Mouse (Mus musculus) myocyte (in vitro differentiated cells): ENCODE results near the gene Ttc33. TPM values are rescaled to one million over a fixed set of nuclear protein-coding genes. Genes with fewer than 3 reads are reported as not detected.

Experiments used
- H3K27me3 ChIP-seq: one replicate; pipeline ENCODE4 v1.6.1; 2011; ENCODE audit not compliant: control insufficient read depth, insufficient read depth, insufficient read length
- H3K36me3 ChIP-seq: one replicate; pipeline ENCODE4 v1.6.1; 2011; ENCODE audit not compliant: control insufficient read depth, insufficient read depth
- H3K4me2 ChIP-seq: one replicate; pipeline ENCODE4 v1.6.1; 2011; ENCODE audit warnings: low read depth, control low read depth
- H3K4me3 ChIP-seq: one replicate; pipeline ENCODE4 v1.5.1; 2011; ENCODE audit warnings: mild to moderate bottlenecking, control low read depth, moderate library complexity
- H3K79me2 ChIP-seq: one replicate; pipeline ENCODE4 v1.6.1; 2011; ENCODE audit not compliant: control insufficient read depth, insufficient read depth
- H3ac ChIP-seq: one replicate; pipeline ENCODE4 v1.6.1; 2011; ENCODE audit not compliant: control insufficient read depth, insufficient read length
- CEBPB ChIP-seq: IDR thresholded peaks from 2 replicates; pipeline ENCODE4 v1.6.1; 2011; ENCODE audit warnings: mild to moderate bottlenecking, moderate library complexity; ENCODE audit not compliant: poor library complexity, insufficient read depth, severe bottlenecking
- E2F4 ChIP-seq: IDR thresholded peaks from one replicate; pipeline ENCODE4 v1.6.1; 2011; ENCODE audit warnings: mild to moderate bottlenecking, control low read depth, moderate library complexity; ENCODE audit not compliant: insufficient read depth
- MAX ChIP-seq: IDR thresholded peaks from one replicate; pipeline ENCODE4 v1.6.1; 2011; ENCODE audit warnings: low read depth, mild to moderate bottlenecking, control low read depth
- MYOD1 ChIP-seq, 3 experiments: IDR thresholded peaks; one replicate each; pipeline ENCODE4 v1.6.1; 2011; ENCODE audit warnings: control low read depth in 2 of 3, low read depth in 2 of 3, mild to moderate bottlenecking in 2 of 3, moderate library complexity in 1 of 3; ENCODE audit not compliant: insufficient read length in 2 of 3, control insufficient read depth in 1 of 3
- MYOG ChIP-seq, 3 experiments: IDR thresholded peaks; one replicate each; pipeline ENCODE4 v1.6.1; 2011; ENCODE audit warnings: control low read depth in 2 of 3, low read depth in 2 of 3, mild to moderate bottlenecking in 2 of 3; ENCODE audit not compliant: insufficient read length in 2 of 3, control insufficient read depth in 1 of 3, insufficient read depth in 1 of 3
- POLR2A ChIP-seq: IDR thresholded peaks from one replicate; pipeline ENCODE4 v1.6.1; 2011; ENCODE audit warnings: low read depth, mild to moderate bottlenecking, control low read depth, moderate library complexity; ENCODE audit not compliant: insufficient read length
- POLR2AphosphoS2 ChIP-seq: IDR thresholded peaks from one replicate; pipeline ENCODE4 v1.6.1; 2011; ENCODE audit warnings: low read depth, control low read depth; ENCODE audit not compliant: insufficient read length
- REST ChIP-seq: IDR thresholded peaks from one replicate; pipeline ENCODE4 v1.6.1; 2011; ENCODE audit warnings: mild to moderate bottlenecking, control low read depth, moderate library complexity; ENCODE audit not compliant: insufficient read depth, insufficient read length
- SRF ChIP-seq: IDR thresholded peaks from one replicate; pipeline ENCODE4 v1.6.1; 2011; ENCODE audit warnings: low read depth; ENCODE audit not compliant: control insufficient read depth, insufficient read length
- TCF12 ChIP-seq: IDR thresholded peaks from one replicate; pipeline ENCODE4 v1.6.1; 2011; ENCODE audit warnings: mild to moderate bottlenecking, control low read depth; ENCODE audit not compliant: poor library complexity, insufficient read depth, severe bottlenecking
- TCF3 ChIP-seq: IDR thresholded peaks from one replicate; pipeline ENCODE4 v1.6.1; 2011; ENCODE audit warnings: low read depth, control low read depth; ENCODE audit not compliant: insufficient read length
- USF1 ChIP-seq: IDR thresholded peaks from one replicate; pipeline ENCODE4 v1.6.1; 2011; ENCODE audit warnings: low read depth, mild to moderate bottlenecking, control low read depth, moderate library complexity
- polyA plus RNA-seq: library from polyadenylated mRNA; unstranded; fragments of >200 nt; fragmentation: generic; extraction: Trizol; gene quantifications from one replicate; pipeline ENCODE4 v1.2.1, GENCODE M21; 2012; ENCODE audit warnings: missing spikeins

Gene Ttc33
- polyA plus RNA-seq, result 17.8 TPM

GRCm38 (mm10) chr15:5185366-5186292 is at the start of gene Ttc33:
TSS of gene Ttc33 (plus strand) at chr15:5185525.
- Histone ChIP-seq H3K27me3 (no peaks in the 10 kb centered on the region), H3K79me2 (peaks cover 25% of the 10 kb centered on the region), H3K36me3 (peaks cover 17% of the 10 kb centered on the region), H3ac (peak within 1 kb of the TSS; percentile 63), H3K4me2 (peak within 1 kb of the TSS; percentile 89), H3K4me3 (peak within 1 kb of the TSS; percentile 56)
- TF ChIP-seq MYOD1 (IDR thresholded peaks at IDR 0.05; ENCODE audit: control insufficient read depth in 1 of 3, insufficient read length in 2 of 3, low read depth in 2 of 3) (no peak), TCF3 (no peak), USF1 (peak; percentile 69), E2F4 (no peak), MAX (peak; percentile 67), MYOG (IDR thresholded peaks at IDR 0.05; ENCODE audit: control insufficient read depth in 1 of 3, insufficient read depth in 1 of 3, insufficient read length in 2 of 3, low read depth in 2 of 3) (no peak), TCF12 (no peak), CEBPB (no peak), POLR2AphosphoS2 (no peak), REST (no peak), POLR2A (peak; percentile 54), SRF (no peak)

DNA sequence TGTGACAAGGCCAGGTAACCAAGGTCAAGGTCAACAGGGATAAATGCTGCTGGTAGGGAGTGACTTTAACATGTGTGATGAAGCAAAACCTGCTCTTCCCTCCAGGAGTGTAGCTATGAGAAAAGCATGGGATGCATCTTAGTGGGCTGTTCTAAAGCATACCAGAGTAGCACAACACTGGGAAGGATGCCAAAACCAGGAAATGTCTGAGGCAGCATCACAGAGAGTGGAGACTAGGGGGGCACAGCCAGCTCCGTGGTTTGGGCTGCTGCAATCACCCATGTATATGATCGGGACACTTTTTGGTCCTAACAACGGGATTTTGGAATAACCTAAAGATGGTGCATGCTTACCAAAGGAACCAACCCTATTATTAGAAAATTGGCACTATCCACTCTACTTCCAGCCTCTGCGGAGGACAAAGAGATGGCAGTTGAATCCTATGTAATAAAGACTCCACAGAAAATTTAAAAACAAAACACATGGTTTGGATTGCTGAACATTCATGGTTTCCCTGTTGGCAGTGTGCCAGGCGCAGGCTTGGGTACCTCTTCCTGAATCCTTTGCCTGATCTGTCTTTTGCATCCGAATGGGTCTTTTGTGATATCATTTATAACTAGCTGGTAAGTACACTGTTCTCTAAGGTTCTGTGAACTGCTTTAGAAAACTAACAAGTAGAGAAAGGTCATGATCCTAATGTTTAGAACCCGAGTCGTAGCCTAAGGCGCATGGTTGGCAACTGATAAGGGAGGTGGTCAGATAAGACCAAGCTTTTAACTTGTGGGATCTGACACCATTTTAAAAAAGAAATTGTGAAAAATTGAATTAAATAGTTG is 47.1 kb upstream of the Ttc33 start:
- Histone ChIP-seq H3K36me3 (no peaks in the 10 kb centered on the region), H3K4me2 (no peak overlapping the region), H3K4me3 (no peak overlapping the region), H3K27me3 (no peaks in the 10 kb centered on the region), H3ac (no peak overlapping the region), H3K79me2 (no peaks in the 10 kb centered on the region)
- TF ChIP-seq E2F4 (no peak), SRF (no peak), MAX (no peak), REST (no peak), TCF3 (no peak), MYOD1 (IDR thresholded peaks at IDR 0.05; ENCODE audit: control insufficient read depth in 1 of 3, insufficient read length in 2 of 3, low read depth in 2 of 3) (no peak), POLR2A (no peak), TCF12 (no peak), USF1 (no peak), MYOG (IDR thresholded peaks at IDR 0.05; ENCODE audit: control insufficient read depth in 1 of 3, insufficient read depth in 1 of 3, insufficient read length in 2 of 3, low read depth in 2 of 3) (no peak), POLR2AphosphoS2 (no peak), CEBPB (no peak)

GRCm38 (mm10) chr15:5139366-5139765 is 46.0 kb upstream of the Ttc33 start:
- TF ChIP-seq MAX, result no peak
- no peak for TF ChIP-seq POLR2AphosphoS2
- no peak for TF ChIP-seq REST
- no peak for TF ChIP-seq TCF3
- no peak for TF ChIP-seq POLR2A
- no peak for TF ChIP-seq TCF12
- TF ChIP-seq MYOD1 (IDR thresholded peaks at IDR 0.05; ENCODE audit: control insufficient read depth in 1 of 3, insufficient read length in 2 of 3, low read depth in 2 of 3), result no peak
- TF ChIP-seq CEBPB, result no peak
- no peak for TF ChIP-seq MYOG (IDR thresholded peaks at IDR 0.05; ENCODE audit: control insufficient read depth in 1 of 3, insufficient read depth in 1 of 3, insufficient read length in 2 of 3, low read depth in 2 of 3)
- no peak for TF ChIP-seq E2F4
- TF ChIP-seq SRF, result no peak
- no peak for TF ChIP-seq USF1
- H3K36me3 ChIP-seq, result no peaks in the 10 kb centered on the region
- no peak overlapping the region for H3K4me3 ChIP-seq
- no peak overlapping the region for H3ac ChIP-seq
- H3K4me2 ChIP-seq, result no peak overlapping the region
- peaks cover 3% of the 10 kb centered on the region for H3K79me2 ChIP-seq
- no peaks in the 10 kb centered on the region for H3K27me3 ChIP-seq

DNA sequence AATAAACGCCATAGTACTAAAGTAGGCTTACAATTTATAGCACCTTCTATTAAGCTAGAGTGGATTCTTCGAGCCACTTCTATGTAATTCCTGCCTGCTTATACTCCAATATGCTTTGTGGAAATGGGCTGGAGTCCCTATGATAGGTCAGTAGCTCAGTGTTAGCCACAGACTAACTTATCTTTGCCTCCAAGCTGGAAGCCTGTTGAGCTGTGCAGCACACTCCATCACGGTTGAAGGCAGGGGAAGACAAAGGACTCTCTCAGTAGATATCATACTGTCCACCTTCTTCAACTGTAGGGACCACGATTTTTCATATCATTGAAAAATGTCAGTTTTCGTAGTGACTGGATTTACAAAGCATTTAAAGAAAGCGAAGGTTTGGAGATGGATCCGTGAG is 45.5 kb upstream of the Ttc33 start:
- H3ac ChIP-seq, result no peak overlapping the region
- no peak overlapping the region for H3K4me3 ChIP-seq
- H3K4me2 ChIP-seq, result no peak overlapping the region
- no peaks in the 10 kb centered on the region for H3K27me3 ChIP-seq
- no peaks in the 10 kb centered on the region for H3K36me3 ChIP-seq
- TF ChIP-seq REST (no peak), POLR2A (no peak), MAX (no peak), MYOD1 (IDR thresholded peaks at IDR 0.05; ENCODE audit: control insufficient read depth in 1 of 3, insufficient read length in 2 of 3, low read depth in 2 of 3) (no peak), SRF (no peak), POLR2AphosphoS2 (no peak), MYOG (IDR thresholded peaks at IDR 0.05; ENCODE audit: control insufficient read depth in 1 of 3, insufficient read depth in 1 of 3, insufficient read length in 2 of 3, low read depth in 2 of 3) (no peak), TCF12 (no peak), TCF3 (no peak), E2F4 (no peak), CEBPB (no peak), USF1 (no peak)
- H3K79me2 ChIP-seq, result peaks cover 8% of the 10 kb centered on the region
